Mouse (Mus musculus): Measurements from ENCODE around the gene Wars2. TPM values are rescaled to one million over a fixed set of nuclear protein-coding genes. Genes with fewer than 3 reads are reported as not detected.

The Wars2 gene
- polyA plus RNA-seq, 1 experiment, result 4.0 TPM

DNA sequence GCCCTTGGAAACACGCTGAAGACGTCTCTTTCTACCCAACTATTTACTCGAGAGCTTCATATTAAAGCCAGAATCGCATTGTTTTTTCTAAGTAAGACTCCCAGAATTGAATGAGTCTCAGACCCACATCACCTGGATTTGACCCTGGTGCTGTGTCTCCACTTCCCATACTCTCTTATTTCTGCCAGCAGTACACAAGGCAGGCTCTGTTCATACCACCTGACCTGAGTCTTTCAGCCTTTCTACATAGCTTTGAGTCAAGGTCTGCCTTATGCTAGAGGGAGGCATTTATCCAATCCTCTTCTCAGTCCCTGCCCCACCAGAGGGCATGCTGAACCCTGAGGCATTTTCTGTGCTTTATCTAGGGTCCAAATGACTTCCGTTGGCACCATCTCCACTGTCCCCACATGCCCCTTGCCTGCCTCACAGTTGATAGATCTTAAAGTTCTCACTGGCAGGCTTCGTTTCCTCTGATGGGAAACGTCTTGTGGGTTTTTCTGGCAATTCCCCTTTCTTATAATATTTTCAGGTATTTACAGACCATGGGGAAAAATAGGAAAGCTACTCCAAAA is 27.5 kb upstream of the Wars2 start:
- no peak overlapping the region for H3K4me2 ChIP-seq (ENCODE audit: low read depth)
- H3K27me3 ChIP-seq (ENCODE audit: control insufficient read depth, insufficient read depth, insufficient read length), result no peaks in the 10 kb centered on the region
- no peaks in the 10 kb centered on the region for H3K79me2 ChIP-seq (ENCODE audit: control insufficient read depth, insufficient read depth)
- H3ac ChIP-seq (ENCODE audit: control insufficient read depth, insufficient read length), result no peak overlapping the region
- TF ChIP-seq POLR2A (IDR thresholded peaks at IDR 0.05; ENCODE audit: insufficient read length, low read depth) (no peak), MYOG (IDR thresholded peaks at IDR 0.05; ENCODE audit: control insufficient read depth in 1 of 3, insufficient read depth in 1 of 3, insufficient read length in 2 of 3, low read depth in 2 of 3) (no peak), CEBPB (IDR thresholded peaks at IDR 0.05; ENCODE audit: insufficient read depth, poor library complexity, severe bottlenecking) (no peak), POLR2AphosphoS2 (IDR thresholded peaks at IDR 0.05; ENCODE audit: insufficient read length, low read depth) (no peak), E2F4 (IDR thresholded peaks at IDR 0.05; ENCODE audit: insufficient read depth) (no peak), TCF12 (IDR thresholded peaks at IDR 0.05; ENCODE audit: insufficient read depth, poor library complexity, severe bottlenecking) (no peak), USF1 (IDR thresholded peaks at IDR 0.05; ENCODE audit: low read depth) (no peak)
- H3K4me3 ChIP-seq, result no peak overlapping the region
- no peaks in the 10 kb centered on the region for H3K36me3 ChIP-seq (ENCODE audit: control insufficient read depth, insufficient read depth)

DNA sequence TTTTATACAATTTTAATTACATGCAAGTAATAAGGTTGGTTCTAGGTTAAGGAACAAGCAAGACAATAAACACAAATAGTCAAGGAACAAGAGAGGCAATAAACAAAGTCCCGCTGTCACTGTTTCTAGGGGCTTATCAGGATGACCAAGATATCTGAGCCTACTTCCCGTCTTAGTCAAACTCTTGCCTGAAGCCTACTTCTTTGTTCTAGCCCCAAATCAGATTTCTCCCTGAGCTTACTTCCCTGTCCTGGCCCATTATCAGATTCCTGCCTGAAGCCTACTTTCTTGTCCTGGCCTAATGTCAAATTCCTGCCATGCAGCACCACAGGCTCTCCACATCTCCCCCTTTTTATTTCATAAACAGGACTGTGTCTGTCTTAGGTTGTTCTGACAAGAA is 19.9 kb upstream of the Wars2 start:
- Histone ChIP-seq H3K79me2 (ENCODE audit: control insufficient read depth, insufficient read depth) (no peaks in the 10 kb centered on the region), H3K27me3 (ENCODE audit: control insufficient read depth, insufficient read depth, insufficient read length) (no peaks in the 10 kb centered on the region), H3ac (ENCODE audit: control insufficient read depth, insufficient read length) (no peak overlapping the region), H3K4me2 (ENCODE audit: low read depth) (no peak overlapping the region), H3K4me3 (no peak overlapping the region), H3K36me3 (ENCODE audit: control insufficient read depth, insufficient read depth) (no peaks in the 10 kb centered on the region)
- no peak for TF ChIP-seq USF1 (IDR thresholded peaks at IDR 0.05; ENCODE audit: low read depth)
- TF ChIP-seq E2F4 (IDR thresholded peaks at IDR 0.05; ENCODE audit: insufficient read depth), result no peak
- no peak for TF ChIP-seq MYOG (IDR thresholded peaks at IDR 0.05; ENCODE audit: control insufficient read depth in 1 of 3, insufficient read depth in 1 of 3, insufficient read length in 2 of 3, low read depth in 2 of 3)
- TF ChIP-seq MAX (IDR thresholded peaks at IDR 0.05; ENCODE audit: low read depth), result no peak
- TF ChIP-seq TCF12 (IDR thresholded peaks at IDR 0.05; ENCODE audit: insufficient read depth, poor library complexity, severe bottlenecking), result no peak

DNA sequence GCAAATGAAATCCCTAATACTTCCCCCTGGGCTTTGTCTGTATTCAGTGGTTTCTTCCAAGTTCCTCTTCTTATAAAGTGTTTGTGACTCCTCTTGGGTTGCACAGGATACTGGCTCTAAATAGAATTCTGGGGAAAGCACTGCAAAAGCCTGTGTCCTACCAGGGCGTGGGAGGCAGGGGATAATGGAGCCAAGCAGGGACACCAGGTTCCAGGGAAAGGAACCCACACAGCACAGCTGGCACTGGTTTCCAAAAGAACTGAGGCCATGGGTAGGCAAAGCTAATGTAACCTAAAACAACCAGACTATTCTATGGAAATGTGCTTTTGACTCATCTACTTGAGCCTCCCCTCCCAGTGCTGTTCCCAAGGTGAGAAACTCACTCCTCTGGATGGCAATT is 10.3 kb upstream of the Wars2 start:
- Histone ChIP-seq H3K4me2 (ENCODE audit: low read depth) (no peak overlapping the region), H3ac (ENCODE audit: control insufficient read depth, insufficient read length) (no peak overlapping the region), H3K79me2 (ENCODE audit: control insufficient read depth, insufficient read depth) (no peaks in the 10 kb centered on the region), H3K36me3 (ENCODE audit: control insufficient read depth, insufficient read depth) (no peaks in the 10 kb centered on the region), H3K27me3 (ENCODE audit: control insufficient read depth, insufficient read depth, insufficient read length) (peaks cover 11% of the 10 kb centered on the region), H3K4me3 (no peak overlapping the region)
- no peak for TF ChIP-seq E2F4 (IDR thresholded peaks at IDR 0.05; ENCODE audit: insufficient read depth)
- no peak for TF ChIP-seq MYOD1 (IDR thresholded peaks at IDR 0.05; ENCODE audit: control insufficient read depth in 1 of 3, insufficient read length in 2 of 3, low read depth in 2 of 3)
- no peak for TF ChIP-seq CEBPB (IDR thresholded peaks at IDR 0.05; ENCODE audit: insufficient read depth, poor library complexity, severe bottlenecking)
- no peak for TF ChIP-seq REST (IDR thresholded peaks at IDR 0.05; ENCODE audit: insufficient read depth, insufficient read length)
- TF ChIP-seq POLR2A (IDR thresholded peaks at IDR 0.05; ENCODE audit: insufficient read length, low read depth), result no peak
- no peak for TF ChIP-seq TCF12 (IDR thresholded peaks at IDR 0.05; ENCODE audit: insufficient read depth, poor library complexity, severe bottlenecking)
- no peak for TF ChIP-seq TCF3 (IDR thresholded peaks at IDR 0.05; ENCODE audit: insufficient read length, low read depth)
- TF ChIP-seq MYOG (IDR thresholded peaks at IDR 0.05; ENCODE audit: control insufficient read depth in 1 of 3, insufficient read depth in 1 of 3, insufficient read length in 2 of 3, low read depth in 2 of 3), result no peak
- TF ChIP-seq POLR2AphosphoS2 (IDR thresholded peaks at IDR 0.05; ENCODE audit: insufficient read length, low read depth), result no peak

DNA sequence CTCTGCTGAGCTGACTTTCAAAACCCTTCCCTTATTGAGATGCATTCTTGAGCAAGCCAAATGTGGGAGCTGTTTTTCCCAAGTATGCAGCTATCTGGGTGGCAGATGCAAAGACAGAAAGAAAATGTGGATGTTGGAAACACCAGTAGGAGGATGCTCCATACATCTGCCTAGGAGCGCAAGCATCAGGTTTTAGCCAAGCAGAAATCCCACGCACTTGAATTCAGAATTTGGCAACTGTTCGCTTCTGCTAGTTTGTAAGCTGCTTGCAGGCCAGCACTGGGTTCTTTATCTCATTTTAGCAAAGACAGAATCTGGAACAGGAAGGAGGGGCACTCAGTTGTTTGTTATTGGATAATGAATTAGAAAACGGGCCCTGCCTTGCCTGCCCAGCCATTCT is 8.9 kb upstream of the Wars2 start:
- Histone ChIP-seq H3K4me3 (no peak overlapping the region), H3K36me3 (ENCODE audit: control insufficient read depth, insufficient read depth) (no peaks in the 10 kb centered on the region), H3ac (ENCODE audit: control insufficient read depth, insufficient read length) (no peak overlapping the region), H3K4me2 (ENCODE audit: low read depth) (no peak overlapping the region), H3K79me2 (ENCODE audit: control insufficient read depth, insufficient read depth) (no peaks in the 10 kb centered on the region), H3K27me3 (ENCODE audit: control insufficient read depth, insufficient read depth, insufficient read length) (peaks cover 11% of the 10 kb centered on the region)
- TF ChIP-seq MYOG (IDR thresholded peaks at IDR 0.05; ENCODE audit: control insufficient read depth in 1 of 3, insufficient read depth in 1 of 3, insufficient read length in 2 of 3, low read depth in 2 of 3) (no peak), POLR2AphosphoS2 (IDR thresholded peaks at IDR 0.05; ENCODE audit: insufficient read length, low read depth) (no peak), MAX (IDR thresholded peaks at IDR 0.05; ENCODE audit: low read depth) (no peak), REST (IDR thresholded peaks at IDR 0.05; ENCODE audit: insufficient read depth, insufficient read length) (no peak), TCF12 (IDR thresholded peaks at IDR 0.05; ENCODE audit: insufficient read depth, poor library complexity, severe bottlenecking) (no peak), CEBPB (IDR thresholded peaks at IDR 0.05; ENCODE audit: insufficient read depth, poor library complexity, severe bottlenecking) (no peak), E2F4 (IDR thresholded peaks at IDR 0.05; ENCODE audit: insufficient read depth) (no peak), POLR2A (IDR thresholded peaks at IDR 0.05; ENCODE audit: insufficient read length, low read depth) (no peak), SRF (IDR thresholded peaks at IDR 0.05; ENCODE audit: control insufficient read depth, insufficient read length, low read depth) (no peak), TCF3 (IDR thresholded peaks at IDR 0.05; ENCODE audit: insufficient read length, low read depth) (no peak), USF1 (IDR thresholded peaks at IDR 0.05; ENCODE audit: low read depth) (no peak), MYOD1 (IDR thresholded peaks at IDR 0.05; ENCODE audit: control insufficient read depth in 1 of 3, insufficient read length in 2 of 3, low read depth in 2 of 3) (no peak)

DNA sequence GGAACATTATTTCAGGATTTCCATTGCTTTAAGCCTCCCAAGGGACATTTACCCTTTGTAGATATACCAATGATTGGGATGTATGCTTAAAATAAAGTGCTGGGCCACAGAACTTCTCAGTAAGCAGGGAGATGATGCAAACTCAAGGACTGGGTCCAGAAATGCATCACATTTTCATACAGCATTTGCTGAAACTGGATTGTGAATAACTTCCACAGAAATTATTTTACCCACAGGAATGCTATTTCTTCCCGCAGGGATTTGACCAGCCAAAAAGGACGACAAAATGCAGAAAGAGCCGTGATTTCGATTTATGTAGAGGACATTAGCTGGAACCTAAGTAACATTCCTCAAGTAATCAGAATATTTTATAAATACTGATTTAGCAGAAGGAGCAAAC is 7.0 kb upstream of the Wars2 start:
- TF ChIP-seq MYOD1 (IDR thresholded peaks at IDR 0.05; ENCODE audit: control insufficient read depth in 1 of 3, insufficient read length in 2 of 3, low read depth in 2 of 3) (no peak), E2F4 (IDR thresholded peaks at IDR 0.05; ENCODE audit: insufficient read depth) (no peak), REST (IDR thresholded peaks at IDR 0.05; ENCODE audit: insufficient read depth, insufficient read length) (no peak), CEBPB (IDR thresholded peaks at IDR 0.05; ENCODE audit: insufficient read depth, poor library complexity, severe bottlenecking) (no peak), POLR2AphosphoS2 (IDR thresholded peaks at IDR 0.05; ENCODE audit: insufficient read length, low read depth) (no peak), SRF (IDR thresholded peaks at IDR 0.05; ENCODE audit: control insufficient read depth, insufficient read length, low read depth) (no peak), MYOG (IDR thresholded peaks at IDR 0.05; ENCODE audit: control insufficient read depth in 1 of 3, insufficient read depth in 1 of 3, insufficient read length in 2 of 3, low read depth in 2 of 3) (no peak), USF1 (IDR thresholded peaks at IDR 0.05; ENCODE audit: low read depth) (no peak), MAX (IDR thresholded peaks at IDR 0.05; ENCODE audit: low read depth) (no peak)
- H3K4me2 ChIP-seq (ENCODE audit: low read depth), result peak overlapping the region; percentile 6

More for the DNA sequence above, 7.0 kb upstream of the Wars2 start:
- no peaks in the 10 kb centered on the region for H3K36me3 ChIP-seq (ENCODE audit: control insufficient read depth, insufficient read depth)
- no peaks in the 10 kb centered on the region for H3K79me2 ChIP-seq (ENCODE audit: control insufficient read depth, insufficient read depth)
- H3K4me3 ChIP-seq, result no peak overlapping the region
- H3K27me3 ChIP-seq (ENCODE audit: control insufficient read depth, insufficient read depth, insufficient read length), result peaks cover 11% of the 10 kb centered on the region
- no peak overlapping the region for H3ac ChIP-seq (ENCODE audit: control insufficient read depth, insufficient read length)

Data from myocyte (in vitro differentiated cells).